Mouse (Mus musculus) heart, adult 2 months (tissue): ENCODE measurements around the gene Dhx40. TPM values are rescaled to one million over a fixed set of nuclear protein-coding genes. Genes with fewer than 3 reads are reported as not detected.
A peak's percentile ranks its signal among the peaks of the same experiment; 100 is the strongest.

Source experiments
- DNase-seq, 2 experiments: peaks; one replicate each; pipeline ENCODE4 v3.0.0; 2021
- H3K27ac ChIP-seq: fragments of 200-600 bp; 2 replicates; pipeline ENCODE4 v1.8.1; 2022
- H3K27me3 ChIP-seq: fragments of 200-500 bp; 2 replicates; pipeline ENCODE4 v1.6.1; 2012; ENCODE audit warnings: mild to moderate bottlenecking, low read length, inconsistent platforms, mixed read lengths; ENCODE audit not compliant: control insufficient read depth, insufficient read depth
- H3K36me3 ChIP-seq: fragments of 200-500 bp; 2 replicates; pipeline ENCODE4 v1.6.1; 2012; ENCODE audit warnings: low read length, inconsistent platforms; ENCODE audit not compliant: control insufficient read depth, insufficient read depth
- H3K4me1 ChIP-seq: fragments of 200-500 bp; 2 replicates; pipeline ENCODE4 v1.6.1; 2011; ENCODE audit warnings: low read length; ENCODE audit not compliant: control insufficient read depth, insufficient read depth
- H3K4me3 ChIP-seq: fragments of 200-600 bp; 2 replicates; pipeline ENCODE4 v1.8.1; 2022
- H3K79me2 ChIP-seq: fragments of 200-500 bp; replicated peaks from 2 replicates; pipeline ENCODE4 v1.6.1; 2012; ENCODE audit warnings: mild to moderate bottlenecking, inconsistent platforms, low read length, moderate library complexity, mixed read lengths; ENCODE audit not compliant: control insufficient read depth, insufficient read depth
- H3K9ac ChIP-seq: fragments of 200-500 bp; 2 replicates; pipeline ENCODE4 v1.6.1; 2012; ENCODE audit warnings: low read depth, mild to moderate bottlenecking, control low read depth, inconsistent platforms, low read length, mixed read lengths
- CTCF ChIP-seq: fragments of 200-600 bp; IDR thresholded peaks from 2 replicates; pipeline ENCODE4 v1.8.1; 2022; ENCODE audit warnings: antibody characterized with exemption, mild to moderate bottlenecking, moderate library complexity
- EP300 ChIP-seq: fragments of 200-500 bp; IDR thresholded peaks from 2 replicates; pipeline ENCODE4 v1.6.1; 2011; ENCODE audit warnings: low read depth, low read length, control low read depth; ENCODE audit not compliant: insufficient read depth
- POLR2A ChIP-seq: fragments of 200-500 bp; IDR thresholded peaks from 2 replicates; pipeline ENCODE4 v1.6.1; 2011; ENCODE audit warnings: mild to moderate bottlenecking, low read depth, low read length, control low read depth; ENCODE audit not compliant: insufficient read depth
- WGBS: fragments of 180-500 bp; shearing (Covaris S2); methylation state at CpG from one replicate; pipeline ENCODE4 v1.1.7; 2018; 5-methylcytosine and 5-hydroxymethylcytosine counted together
- intact Hi-C: fragments of 180-260 bp; cut with DNase I; formaldehyde crosslinking; loops from one replicate; pipeline ENCODE4 v1.15.1; 2025
- polyA plus RNA-seq: library from polyadenylated mRNA; depleted of rRNA; stranded (reverse); fragments of >200 nt; gene quantifications from 2 replicates; pipeline ENCODE4 v1.2.3, GENCODE M21; 2012
- total RNA-seq, 2 experiments: library from RNA; stranded (reverse); gene quantifications; 2 replicates each; pipeline ENCODE4 v1.2.3; 2021

The Dhx40 gene
- total and polyA plus RNA-seq, 3 experiments = 3.6 to 18.1 (median 13.8) TPM

DNA sequence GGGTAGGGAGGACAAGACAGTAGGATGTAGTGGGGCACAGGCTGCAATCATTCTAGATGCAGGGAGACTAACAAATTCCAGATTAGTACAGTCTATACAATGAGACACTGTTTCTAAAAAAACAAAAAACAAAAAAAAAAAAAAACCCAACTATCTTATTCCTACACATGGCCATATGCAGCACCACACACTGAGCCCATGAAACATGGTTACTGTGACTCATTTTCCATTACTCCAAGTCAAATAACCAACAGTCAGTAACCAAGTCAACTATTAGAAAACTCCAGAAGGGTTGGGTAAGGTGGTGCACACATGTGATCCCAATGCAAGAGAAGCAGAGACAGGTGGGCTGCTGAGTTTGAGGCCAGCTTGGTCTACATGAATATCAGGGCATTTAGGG is 55.1 kb downstream of the Dhx40 start:
- Histone ChIP-seq H3K9ac (no peak overlapping the region), H3K4me1 (peaks cover 13% of the 10 kb centered on the region), H3K36me3 (peaks cover 48% of the 10 kb centered on the region), H3K79me2 (peaks cover 7% of the 10 kb centered on the region), H3K4me3 (no peak overlapping the region), H3K27me3 (no peaks in the 10 kb centered on the region), H3K27ac (no peak overlapping the region)
- intact Hi-C loops = no loop called here
- DNase-seq = no peak
- TF ChIP-seq CTCF = no peak

DNA sequence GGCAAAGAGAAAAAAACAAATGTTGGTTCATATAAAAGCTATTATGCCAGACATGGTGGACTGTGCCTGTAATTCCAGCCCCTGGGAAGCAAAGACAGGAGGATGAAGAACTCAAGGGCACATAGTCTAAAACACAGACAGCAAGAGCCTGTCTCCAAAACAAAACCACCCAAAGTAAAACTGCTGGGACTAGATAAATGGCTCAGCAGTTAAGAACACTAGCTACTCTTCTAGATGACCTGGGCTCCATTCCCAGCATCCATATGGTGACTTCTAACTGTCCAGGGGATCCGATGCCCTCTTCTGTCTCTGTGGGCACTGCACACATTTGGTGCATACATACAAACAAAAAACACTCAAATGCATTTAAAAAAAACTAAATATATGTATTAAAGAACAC is 56.5 kb downstream of the Dhx40 start:
- DNase-seq = no peak
- no peak overlapping the region for H3K4me3 ChIP-seq
- TF ChIP-seq POLR2A (no peak), EP300 (no peak), CTCF (no peak)
- peaks cover 3% of the 10 kb centered on the region; the same call in 1 of the 2 replicates for H3K79me2 ChIP-seq
- intact Hi-C loops = no loop called here
- H3K9ac ChIP-seq = no peak overlapping the region
- peaks cover 18% of the 10 kb centered on the region for H3K4me1 ChIP-seq
- 75% methylated on average over 1 of the region's 1 CpGs for WGBS
- H3K36me3 ChIP-seq = peaks cover 57% of the 10 kb centered on the region
- no peak overlapping the region for H3K27ac ChIP-seq
- H3K27me3 ChIP-seq = no peaks in the 10 kb centered on the region

DNA sequence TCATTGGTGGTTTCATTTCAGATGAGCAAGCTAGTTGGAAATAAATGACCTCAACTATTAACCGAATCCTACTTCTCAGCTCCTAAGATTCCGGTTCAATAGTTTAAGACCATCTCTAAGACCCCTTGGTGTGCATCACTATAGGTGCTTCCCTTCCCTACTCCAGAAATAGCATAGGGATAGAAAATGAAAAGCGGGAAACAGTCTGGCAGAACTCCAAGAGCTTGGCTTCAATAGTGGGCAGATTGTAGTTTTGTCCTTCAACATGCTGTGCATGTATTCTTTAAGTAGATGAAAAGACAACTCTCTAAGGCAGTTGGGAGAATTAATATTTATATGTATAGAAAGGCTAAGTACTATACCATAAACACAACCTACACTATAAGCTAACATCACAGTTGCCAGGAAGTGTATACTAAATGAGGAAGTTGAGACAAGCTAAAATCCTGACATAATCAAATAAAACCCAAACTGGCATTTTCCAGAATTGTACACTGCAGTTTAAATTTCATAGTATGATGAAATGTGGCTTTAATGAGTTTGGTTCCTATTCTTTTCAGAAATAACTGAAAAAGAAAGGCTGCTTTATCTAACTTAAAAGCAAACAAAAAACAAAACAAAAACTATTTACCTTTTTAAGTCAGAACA is 57.6 kb downstream of the Dhx40 start:
- H3K36me3 ChIP-seq = peaks cover 60% of the 10 kb centered on the region
- 24% methylated on average over 3 of the region's 3 CpGs for WGBS
- H3K4me3 ChIP-seq = no peak overlapping the region
- intact Hi-C loops = no loop called here
- TF ChIP-seq EP300 = no peak
- TF ChIP-seq CTCF = no peak
- no peak for TF ChIP-seq POLR2A
- H3K4me1 ChIP-seq = peaks cover 24% of the 10 kb centered on the region
- no peak for DNase-seq
- no peaks in the 10 kb centered on the region for H3K27me3 ChIP-seq
- H3K79me2 ChIP-seq = peaks cover 6% of the 10 kb centered on the region; the same call in 1 of the 2 replicates
- H3K9ac ChIP-seq = no peak overlapping the region
- H3K27ac ChIP-seq = peak overlapping the region; percentile 12

DNA sequence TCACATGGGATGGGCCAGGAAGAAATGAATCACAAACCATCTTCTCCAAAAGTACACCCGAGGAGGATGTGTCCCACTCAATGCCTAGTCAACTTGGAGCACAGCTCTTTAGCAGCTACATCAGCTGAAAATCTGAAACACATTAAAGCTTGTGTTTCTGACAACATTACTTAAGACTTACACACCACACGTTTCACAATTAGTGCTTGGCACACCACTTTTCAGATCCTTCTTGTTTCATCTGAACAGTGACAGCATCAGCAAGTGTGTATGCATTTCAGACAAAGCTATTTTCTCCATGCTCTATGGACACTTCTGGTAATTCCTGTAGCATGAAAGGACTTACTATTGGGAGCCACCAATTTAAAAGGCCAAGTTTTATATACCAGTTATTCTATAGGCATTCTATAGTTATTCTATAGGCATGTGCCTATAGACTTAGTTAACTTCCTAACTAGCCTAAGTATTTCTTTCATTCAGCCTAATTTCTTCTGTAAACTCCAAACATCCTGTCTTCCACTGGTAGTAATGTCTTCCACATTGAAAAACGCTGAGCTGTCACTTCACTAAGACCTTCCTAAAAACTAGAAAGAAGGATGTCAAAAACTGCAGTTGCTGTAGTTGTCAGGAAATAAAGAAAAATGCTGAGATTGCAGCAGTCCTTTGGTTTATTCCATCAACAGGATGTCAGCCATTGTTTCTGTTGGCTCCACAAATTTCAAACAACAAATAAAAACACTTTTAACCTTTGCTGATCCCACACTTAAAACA is 61.7 kb downstream of the Dhx40 start:
- Histone ChIP-seq H3K36me3 (peaks cover 62% of the 10 kb centered on the region), H3K27me3 (no peaks in the 10 kb centered on the region), H3K4me3 (no peak overlapping the region), H3K9ac (0 out of 2 replicates have a peak overlapping the region, but pooled peaks have one; percentile 16), H3K27ac (peak overlapping the region; percentile 6; the same call in 1 of the 2 replicates), H3K4me1 (peaks cover 27% of the 10 kb centered on the region), H3K79me2 (peaks cover 10% of the 10 kb centered on the region)
- intact Hi-C loops = no loop called here
- TF ChIP-seq CTCF (no peak), EP300 (no peak), POLR2A (no peak)
- WGBS = 12% methylated on average over 3 of the region's 3 CpGs
- no peak for DNase-seq

DNA sequence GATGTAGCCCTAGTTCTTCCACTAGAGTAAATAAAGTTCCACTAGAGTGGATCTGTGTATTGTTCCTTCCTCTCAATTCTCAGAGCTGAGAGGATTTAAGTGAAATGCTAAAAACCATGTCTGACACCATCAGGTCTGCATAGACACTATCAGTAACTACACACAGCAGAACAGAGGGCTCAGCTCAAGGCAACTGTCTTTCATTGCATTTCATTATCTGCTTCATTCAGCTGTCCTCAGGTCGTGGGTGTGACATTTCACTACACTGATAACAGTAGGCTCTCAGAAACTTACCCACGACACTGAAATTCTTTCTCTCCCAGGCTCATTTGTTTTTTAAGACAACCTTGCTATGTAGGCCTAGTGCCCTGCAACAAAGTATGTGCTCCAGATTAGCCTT is 64.9 kb downstream of the Dhx40 start:
- H3K4me1 ChIP-seq = peaks cover 25% of the 10 kb centered on the region
- TF ChIP-seq CTCF (no peak), POLR2A (no peak), EP300 (no peak)
- peaks cover 59% of the 10 kb centered on the region for H3K36me3 ChIP-seq
- WGBS = 13% methylated on average over 2 of the region's 2 CpGs
- no peaks in the 10 kb centered on the region for H3K27me3 ChIP-seq
- intact Hi-C loops = no loop called here
- H3K27ac ChIP-seq = peak overlapping the region; percentile 11; the same call in 1 of the 2 replicates
- peaks cover 10% of the 10 kb centered on the region for H3K79me2 ChIP-seq
- no peak overlapping the region for H3K4me3 ChIP-seq
- H3K9ac ChIP-seq = no peak overlapping the region
- no peak for DNase-seq

DNA sequence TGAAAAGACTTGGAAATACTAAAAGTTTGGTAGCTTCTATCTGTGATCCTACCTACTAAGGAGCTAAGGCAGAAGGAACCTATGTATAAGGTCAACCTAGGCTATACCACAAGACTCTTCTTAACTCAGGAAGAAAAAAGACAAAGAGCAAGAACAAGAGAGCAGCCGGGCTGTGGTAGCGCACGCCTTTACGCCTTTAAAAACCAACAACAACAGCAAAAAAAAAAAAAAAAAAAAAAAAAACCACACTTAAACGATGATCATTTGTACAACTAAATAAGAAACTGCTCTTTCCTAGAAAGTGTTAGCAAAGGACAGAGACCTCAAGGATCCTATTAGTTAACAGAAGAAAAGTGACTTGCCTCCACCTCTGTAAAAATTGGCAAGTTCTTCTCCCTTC is 66.0 kb downstream of the Dhx40 start:
- Histone ChIP-seq H3K27ac (no peak overlapping the region), H3K36me3 (peaks cover 59% of the 10 kb centered on the region), H3K79me2 (peaks cover 10% of the 10 kb centered on the region), H3K4me3 (no peak overlapping the region), H3K27me3 (no peaks in the 10 kb centered on the region), H3K9ac (no peak overlapping the region), H3K4me1 (peaks cover 22% of the 10 kb centered on the region)
- TF ChIP-seq EP300 = no peak
- no peak for TF ChIP-seq CTCF
- TF ChIP-seq POLR2A = no peak
- no peak for DNase-seq
- intact Hi-C loops = no loop called here
- 77% methylated on average over 5 of the region's 5 CpGs for WGBS
